Mouse (Mus musculus) bone marrow macrophage, adult 2 months (primary cell): ENCODE results near the gene Trim30c. TPM values are rescaled to one million over a fixed set of nuclear protein-coding genes. Genes with fewer than 3 reads are reported as not detected.

Experiments
- polyA plus RNA-seq: library from polyadenylated mRNA; stranded (reverse); fragments of >200 nt; gene quantifications from 2 replicates; pipeline ENCODE4 v1.2.4, GENCODE M21; 2012; ENCODE audit not compliant: missing spikeins, insufficient read depth, insufficient read length

Trim30c gene
- polyA plus RNA-seq, 1 experiment, result 9.4 TPM

Other genes with a start within 250 kb of the Trim30c start
- gene Olfm5, start 236.0 kb downstream of the Trim30c start, polyA plus RNA-seq, result not detected in 2 replicates
- gene Olfr648, start 217.4 kb downstream of the Trim30c start, polyA plus RNA-seq, result not detected in 2 replicates
- gene Olfr649, start 204.9 kb downstream of the Trim30c start, polyA plus RNA-seq, result not detected in 2 replicates
- 1.7 and 3.0 TPM in 2 replicates for gene Trim6, start 182.0 kb downstream of the Trim30c start, polyA plus RNA-seq
- 50.1 and 53.9 TPM in 2 replicates for gene Trim34a, start 156.4 kb downstream of the Trim30c start, polyA plus RNA-seq
- gene Trim5, start 112.7 kb downstream of the Trim30c start, polyA plus RNA-seq, result 14.9 and 15.9 TPM in 2 replicates
- 70.6 and 78.1 TPM in 2 replicates for gene Trim12a, start 85.4 kb downstream of the Trim30c start, polyA plus RNA-seq
- 2.5 TPM in 1 of 2 replicates, not detected in the other for gene Trim34b, start 71.4 kb downstream of the Trim30c start, polyA plus RNA-seq
- gene Trim12c, start 47.5 kb downstream of the Trim30c start, polyA plus RNA-seq, result 29.4 and 30.3 TPM in 2 replicates
- 3.0 and 3.3 TPM in 2 replicates for gene Trim30b, start 31.0 kb downstream of the Trim30c start, polyA plus RNA-seq
- gene Trim30a, start 64.4 kb upstream of the Trim30c start, polyA plus RNA-seq, result 145 and 153 TPM in 2 replicates
- gene Trim30d, start 107.0 kb upstream of the Trim30c start, polyA plus RNA-seq, result 51.7 and 57.7 TPM in 2 replicates
- gene Olfr651, start 149.3 kb upstream of the Trim30c start, polyA plus RNA-seq, result not detected in 2 replicates
- gene Olfr652, start 160.1 kb upstream of the Trim30c start, polyA plus RNA-seq, result not detected in 2 replicates
- not detected in 2 replicates for gene Olfr653, start 176.5 kb upstream of the Trim30c start, polyA plus RNA-seq
- gene Olfr654, start 186.2 kb upstream of the Trim30c start, polyA plus RNA-seq, result not detected in 2 replicates
- not detected in 2 replicates for gene Olfr655, start 200.9 kb upstream of the Trim30c start, polyA plus RNA-seq
- gene Olfr656, start 213.1 kb upstream of the Trim30c start, polyA plus RNA-seq, result not detected in 2 replicates
- gene Olfr657, start 224.0 kb upstream of the Trim30c start, polyA plus RNA-seq, result not detected in 2 replicates
- gene Olfr658, start 246.5 kb upstream of the Trim30c start, polyA plus RNA-seq, result not detected in 2 replicates